Mouse (Mus musculus): ENCODE results near the gene Ssbp2.

- TF ChIP-seq CTCF (IDR thresholded peaks at IDR 0.05; ENCODE audit: low read depth, low read length) (no peak), GATA1 (IDR thresholded peaks at IDR 0.05; ENCODE audit: borderline replicate concordance, low read length) (no peak), TAL1 (conservative IDR thresholded peaks at IDR 0.05; ENCODE audit: low read depth, low read length) (no peak)
Measured at GRCm38 (mm10) chr13:91508991-91509390, 48.9 kb downstream of the Ssbp2 start.

All from G1E (cell line).